Mouse (Mus musculus): ENCODE results near the gene Adam10.

DNA sequence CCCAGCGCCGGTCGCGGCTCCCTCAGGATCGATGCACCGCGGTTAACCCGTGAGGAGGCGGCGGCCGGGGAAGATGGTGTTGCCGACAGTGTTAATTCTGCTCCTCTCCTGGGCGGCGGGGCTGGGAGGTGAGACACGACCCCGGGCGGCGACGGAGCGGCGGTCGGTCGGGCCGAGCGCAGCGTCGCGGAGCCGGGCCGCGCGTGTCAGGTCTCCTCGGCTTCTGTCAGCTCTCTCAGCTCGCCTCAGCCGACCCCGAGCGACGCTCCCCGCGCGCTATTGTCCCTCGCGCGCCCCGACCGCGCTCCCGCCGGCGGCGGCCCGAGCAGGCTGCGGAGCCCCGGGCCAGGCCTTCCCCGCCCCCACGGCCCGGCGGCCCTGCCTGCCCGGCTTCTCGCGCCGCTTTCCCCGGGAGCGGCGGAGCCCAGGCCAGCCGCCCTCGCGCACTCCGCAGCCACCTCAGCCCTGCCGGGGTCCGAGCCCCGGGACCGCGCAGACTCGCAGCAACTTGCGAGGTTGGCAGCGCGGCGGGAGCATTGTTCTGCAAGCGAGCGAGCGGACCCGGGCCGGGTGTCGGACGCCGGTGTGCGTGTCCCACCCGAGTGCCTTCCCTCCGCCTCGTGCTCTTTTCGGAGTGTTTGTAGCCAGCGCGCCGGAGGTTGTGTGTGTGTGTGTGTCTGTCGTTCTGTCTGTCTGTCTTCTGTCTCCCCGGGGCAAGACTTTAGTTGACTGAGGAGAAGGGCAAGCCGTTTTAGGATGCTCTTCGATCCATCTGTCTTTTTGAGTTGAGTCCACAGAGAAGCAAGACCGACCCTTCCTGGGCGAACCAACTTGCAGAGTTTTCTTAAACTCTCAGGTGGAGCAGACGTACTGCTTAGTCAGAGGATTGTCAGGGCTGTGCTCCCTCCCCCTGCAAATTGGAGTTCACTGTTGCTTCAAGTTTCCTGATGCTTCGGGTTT, 615 bp downstream of the Adam10 start:
- TF ChIP-seq TAL1 (IDR thresholded peaks at IDR 0.05; ENCODE audit: low read length) (no peak), GATA1 (IDR thresholded peaks at IDR 0.05; ENCODE audit: low read length) (no peak)
